8 mouse cellular contexts compared by ENCODE assay signal in the genomic region with DNA sequence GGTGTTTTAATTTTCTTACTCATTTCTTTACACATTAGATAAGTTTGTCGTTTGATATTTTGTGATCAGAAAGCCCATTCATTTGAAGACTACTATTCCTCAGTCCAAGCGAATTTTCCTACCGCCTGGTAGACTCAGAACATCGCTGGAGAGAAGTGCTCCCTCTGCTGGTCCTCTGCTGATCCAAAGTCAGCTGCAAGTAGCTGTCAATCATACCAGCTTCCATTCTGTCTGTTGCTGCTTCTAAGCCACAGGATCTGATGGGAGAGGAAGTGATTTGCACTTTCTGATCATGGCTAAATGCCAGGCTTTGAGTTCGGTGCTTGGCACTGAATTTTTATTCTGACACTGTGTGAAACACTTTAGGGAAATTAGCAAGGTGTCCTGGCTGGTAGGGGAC. TPM values are rescaled to one million over a fixed set of nuclear protein-coding genes. Genes with fewer than 3 reads are reported as not detected.
DNase-seq lines count a peak whose midpoint lies in the region; ATAC-seq lines count a peak whose summit lies in the region.

No protein-coding gene starts in this region.

- no peak overlapping the region for H3K4me2 ChIP-seq in forebrain, embryonic 11.5 days (ENCODE audit: low read depth, low read length, severe bottlenecking)
- H3K4me2 ChIP-seq in forebrain, embryonic 12.5 days: no peak overlapping the region

- no peaks in the 10 kb centered on the region; the same call in 1 of the 2 replicates for H3K4me1 ChIP-seq in forebrain, embryonic 11.5 days (replicated peaks; ENCODE audit: control insufficient read depth, insufficient read depth, low read length)
- H3K4me1 ChIP-seq in forebrain, embryonic 12.5 days: peaks cover 5% of the 10 kb centered on the region

- WGBS in forebrain, embryonic 11.5 days: 22% methylated on average over 5 of the region's 5 CpGs
- 19% methylated on average over 5 of the region's 5 CpGs for WGBS in forebrain, embryonic 12.5 days

- H3K36me3 ChIP-seq in forebrain, embryonic 11.5 days (ENCODE audit: control insufficient read depth, insufficient read depth, low read length): no peaks in the 10 kb centered on the region
- no peaks in the 10 kb centered on the region for H3K36me3 ChIP-seq in forebrain, embryonic 12.5 days (replicated peaks)

- no peaks in the 10 kb centered on the region for H3K9me3 ChIP-seq in forebrain, embryonic 11.5 days (ENCODE audit: control insufficient read depth, low read length)
- H3K9me3 ChIP-seq in forebrain, embryonic 12.5 days: no peaks in the 10 kb centered on the region

- no peaks in the 10 kb centered on the region for H3K27me3 ChIP-seq in forebrain, embryonic 11.5 days (ENCODE audit: control insufficient read depth, insufficient read depth, low read length)
- H3K27me3 ChIP-seq in forebrain, embryonic 12.5 days: no peaks in the 10 kb centered on the region

- DNase-seq in forebrain, embryonic 11.5 days (ENCODE audit: low spot score): peak; percentile 72
- DNase-seq in ES-CJ7 (ENCODE audit: low read depth, low spot score): peak; percentile 82
- DNase-seq in c-Kit-positive CD71-negative TER-119-negative erythroid progenitor cells, embryonic 14.5 days (ENCODE audit: low read depth): peak; percentile 56
- peak; percentile 60 to 67 for DNase-seq in frontal cortex, postnatal 36 days (ENCODE audit: low spot score in 2 of 2)
- DNase-seq in layer of hippocampus, adult 18-20 months (ENCODE audit: low spot score in 2 of 2): peak; percentile 61 to 85
- peak; percentile 85 for DNase-seq in lung, postnatal 36 days
- DNase-seq in spleen, adult 18-20 months: peak; percentile 10 to 57

- no peak for ATAC-seq in forebrain, embryonic 11.5 days (replicated peaks; ENCODE audit: low FRiP score)
- ATAC-seq in forebrain, embryonic 12.5 days (ENCODE audit: low FRiP score): no peak

- H3K27ac ChIP-seq in forebrain, embryonic 11.5 days (ENCODE audit: low read depth, low read length): no peak overlapping the region
- H3K27ac ChIP-seq in forebrain, embryonic 12.5 days: no peak overlapping the region

- no peak overlapping the region for H3K9ac ChIP-seq in forebrain, embryonic 11.5 days (ENCODE audit: low read length)
- H3K9ac ChIP-seq in forebrain, embryonic 12.5 days: no peak overlapping the region

- H3K4me3 ChIP-seq in forebrain, embryonic 11.5 days (ENCODE audit: low read depth, low read length): no peak overlapping the region
- H3K4me3 ChIP-seq in forebrain, embryonic 12.5 days (replicated peaks): no peak overlapping the region

RNA-seq across cellular contexts. Expression of gene Zw10, which starts 4.1 kb away (rescaled TPM):
- 59.5 and 60.3 TPM in 2 replicates for polyA plus RNA-seq in forebrain, embryonic 11.5 days (2014; fragmentation: Nextera tagmentation; extraction: Ambion mirVana)
- polyA plus RNA-seq in forebrain, embryonic 12.5 days (2016; fragmentation: Nextera tagmentation; extraction: Ambion mirVana): 49.6 and 54.1 TPM in 2 replicates
- total RNA-seq in layer of hippocampus, adult 18-20 months (2021): 10 to 100 TPM; 16.8 to 17.0 TPM

RNA-seq across cellular contexts. Expression of gene Tmprss5, which starts 29.7 kb away (rescaled TPM):
- polyA plus RNA-seq in forebrain, embryonic 11.5 days (2014; fragmentation: Nextera tagmentation; extraction: Ambion mirVana): 1.0 TPM in 2 replicates
- 1.3 and 1.5 TPM in 2 replicates for polyA plus RNA-seq in forebrain, embryonic 12.5 days (2016; fragmentation: Nextera tagmentation; extraction: Ambion mirVana)
- total RNA-seq in layer of hippocampus, adult 18-20 months (2021): 1 to 10 TPM in 1 of 2 experiments, under 1 TPM in 1; 0.87 to 1.4 TPM

Comparison
In these comparisons a context has a peak if more than half of its experiments do, and no peak if none do; other contexts are left out.
1. DNase-seq: peak in every context shown above with its lines; median percentile 85 in lung, postnatal 36 days; 82 in ES-CJ7; 73 in layer of hippocampus, adult 18-20 months; 72 in forebrain, embryonic 11.5 days; 64 in frontal cortex, postnatal 36 days; 56 in c-Kit-positive CD71-negative TER-119-negative erythroid progenitor cells, embryonic 14.5 days; 34 in spleen, adult 18-20 months.